Mouse (Mus musculus): ENCODE results near the gene Wfdc2.
"Not testable (repeated sequence)": the region's sequence is repeated elsewhere in the genome, so short reads cannot be mapped to it uniquely, and the experiment has no call there.

DNA sequence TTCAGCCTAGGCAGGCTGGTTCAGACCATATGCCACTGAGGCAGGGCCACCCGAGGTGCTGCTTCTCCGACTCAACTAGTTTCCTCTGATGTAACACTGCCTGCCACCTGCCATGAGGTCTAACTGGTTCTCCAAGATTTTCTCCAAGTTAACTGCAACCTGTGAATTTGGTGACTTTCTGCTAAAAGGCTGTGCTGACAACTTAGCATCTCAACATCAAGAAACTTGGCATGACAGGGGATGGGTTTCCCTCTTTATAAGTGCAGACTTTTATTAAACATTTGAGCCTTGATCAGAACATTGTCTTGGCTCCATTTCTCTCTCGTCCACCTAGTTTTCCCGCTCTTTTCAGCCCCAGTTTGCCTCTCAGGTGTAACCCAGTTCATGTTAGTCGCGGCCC is 11.1 kb downstream of the Wfdc2 start, which contains the start of gene Spint3:
- not testable (repeated sequence) for TF ChIP-seq CTCF, EP300 (IDR thresholded peaks at IDR 0.05)

Data from lung, postnatal 0 days (tissue).